Mouse (Mus musculus): ENCODE data around the gene 2210408I21Rik.

DNA sequence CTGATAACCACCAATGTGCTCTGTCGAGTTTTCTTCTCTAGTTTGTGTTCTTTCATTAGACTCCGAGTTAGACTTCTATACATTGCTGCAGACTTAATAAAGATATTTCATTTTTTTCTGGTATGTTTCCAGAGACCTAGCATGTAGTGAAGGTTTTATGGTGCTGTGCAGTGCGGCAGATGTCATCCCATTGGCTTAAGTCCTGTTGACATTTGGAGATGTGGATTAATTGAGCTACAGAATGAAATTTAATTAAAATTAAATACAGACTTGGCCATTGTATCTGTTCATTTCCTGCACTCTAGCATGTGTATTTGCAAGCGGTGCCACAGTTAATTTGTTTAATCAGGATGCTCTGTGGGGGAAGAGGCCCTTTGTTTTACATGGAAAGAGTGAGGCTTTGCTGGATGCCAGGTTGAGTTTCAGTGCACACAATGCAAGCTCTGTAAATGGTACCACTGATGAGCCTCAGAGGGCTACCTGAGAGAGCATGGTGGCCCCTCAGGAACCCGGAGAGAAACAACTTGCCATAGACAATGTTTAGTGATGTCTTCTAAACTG is 314.7 kb downstream of the 2210408I21Rik start:
- no peak for TF ChIP-seq CTCF (IDR thresholded peaks at IDR 0.05; ENCODE audit: borderline replicate concordance, insufficient read depth, low read length)
- no peak for TF ChIP-seq POLR2A (IDR thresholded peaks at IDR 0.05; ENCODE audit: low read depth, low read length)

All from embryonic fibroblast, embryonic 13.5 days (primary cell).